Mouse (Mus musculus): ENCODE measurements around the gene Ubqln5. TPM values are rescaled to one million over a fixed set of nuclear protein-coding genes. Genes with fewer than 3 reads are reported as not detected.

Gene Ubqln5
- not detected in 2 replicates for polyA plus RNA-seq (2014; fragmentation: Nextera tagmentation; extraction: Ambion mirVana)

DNA sequence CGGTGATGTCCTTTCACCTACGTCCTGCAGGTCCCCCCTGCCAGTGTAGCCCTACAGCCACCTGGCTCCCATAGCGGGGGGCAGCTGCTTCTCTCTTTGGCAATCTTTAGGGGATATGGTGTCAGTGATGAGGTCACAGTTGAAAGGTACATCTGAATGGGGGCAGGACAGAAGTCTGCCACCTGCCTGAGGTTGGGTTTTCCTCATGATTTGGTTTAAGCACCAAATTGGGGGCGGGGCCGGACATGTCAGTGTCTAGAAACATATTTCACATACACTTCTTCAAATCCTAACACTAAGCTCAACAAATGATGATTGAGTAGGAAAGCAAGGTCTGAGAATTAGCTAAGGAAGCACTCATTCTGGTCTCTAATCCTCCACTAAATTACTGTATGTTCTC is at the start of gene Ubqln5:
Ubqln5 (minus strand) TSS at position 101 of the 400 bp plus-strand sequence.
- Histone ChIP-seq H3K9ac (ENCODE audit: low read length) (no peak within 1 kb of the TSS), H3K4me1 (ENCODE audit: control insufficient read depth in 2 of 2, insufficient read depth in 2 of 2, low read length in 2 of 2) (no peaks in the 10 kb centered on the region), H3K27ac (replicated peaks in 1 of 2; ENCODE audit: control insufficient read depth in 1 of 2, insufficient read depth in 1 of 2, low read depth in 2 of 2, low read length in 2 of 2) (no peak within 1 kb of the TSS), H3K4me3 (ENCODE audit: control insufficient read depth in 1 of 2, insufficient read depth in 1 of 2, low read depth in 1 of 2, low read length in 2 of 2) (no peak within 1 kb of the TSS), H3K36me3 (ENCODE audit: control insufficient read depth, insufficient read depth, low read length) (no peaks in the 10 kb centered on the region), H3K9me3 (ENCODE audit: control insufficient read depth, low read length) (no peaks in the 10 kb centered on the region), H3K4me2 (ENCODE audit: low read length) (no peak within 1 kb of the TSS), H3K27me3 (ENCODE audit: control insufficient read depth, insufficient read depth, low read length) (no peaks in the 10 kb centered on the region)
- no peak for ATAC-seq (ENCODE audit: insufficient number of reproducible peaks, insufficient read depth, low FRiP score, low read depth)
- 84% methylated on average over 5 of the region's 5 CpGs for WGBS

DNA sequence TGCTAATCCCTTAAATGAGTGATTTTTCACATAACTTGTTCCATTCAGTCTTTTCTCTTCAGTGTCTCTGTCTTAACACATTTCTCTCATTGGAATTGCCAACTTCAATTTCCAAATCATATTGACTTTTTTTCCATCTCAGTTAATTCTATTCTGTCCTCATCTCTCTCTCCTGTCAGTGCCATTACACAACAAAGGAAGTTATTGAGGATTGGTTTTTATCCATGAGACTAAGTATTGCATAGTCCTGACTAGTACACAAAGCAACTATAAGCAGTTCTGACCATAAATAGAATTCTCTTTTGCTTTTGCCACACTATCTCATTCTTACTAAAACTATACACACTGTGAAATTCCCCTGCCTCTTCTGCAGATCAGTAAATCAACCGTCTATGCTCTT is 49.4 kb upstream of the Ubqln5 start:
- H3K9me3 ChIP-seq (ENCODE audit: control insufficient read depth, low read length), result no peaks in the 10 kb centered on the region
- 78% methylated on average over 1 of the region's 1 CpGs for WGBS
- no peak overlapping the region for H3K4me2 ChIP-seq (ENCODE audit: low read length)
- H3K27me3 ChIP-seq (ENCODE audit: control insufficient read depth, insufficient read depth, low read length), result no peaks in the 10 kb centered on the region
- H3K27ac ChIP-seq (replicated peaks in 1 of 2; ENCODE audit: control insufficient read depth in 1 of 2, insufficient read depth in 1 of 2, low read depth in 2 of 2, low read length in 2 of 2), result no peak overlapping the region
- H3K9ac ChIP-seq (ENCODE audit: low read length), result no peak overlapping the region
- H3K36me3 ChIP-seq (ENCODE audit: control insufficient read depth, insufficient read depth, low read length), result no peaks in the 10 kb centered on the region
- ATAC-seq (ENCODE audit: insufficient number of reproducible peaks, insufficient read depth, low FRiP score, low read depth), result no peak
- H3K4me3 ChIP-seq (ENCODE audit: control insufficient read depth in 1 of 2, insufficient read depth in 1 of 2, low read depth in 1 of 2, low read length in 2 of 2), result no peak overlapping the region
- no peaks in the 10 kb centered on the region for H3K4me1 ChIP-seq (ENCODE audit: control insufficient read depth in 2 of 2, insufficient read depth in 2 of 2, low read length in 2 of 2)

DNA sequence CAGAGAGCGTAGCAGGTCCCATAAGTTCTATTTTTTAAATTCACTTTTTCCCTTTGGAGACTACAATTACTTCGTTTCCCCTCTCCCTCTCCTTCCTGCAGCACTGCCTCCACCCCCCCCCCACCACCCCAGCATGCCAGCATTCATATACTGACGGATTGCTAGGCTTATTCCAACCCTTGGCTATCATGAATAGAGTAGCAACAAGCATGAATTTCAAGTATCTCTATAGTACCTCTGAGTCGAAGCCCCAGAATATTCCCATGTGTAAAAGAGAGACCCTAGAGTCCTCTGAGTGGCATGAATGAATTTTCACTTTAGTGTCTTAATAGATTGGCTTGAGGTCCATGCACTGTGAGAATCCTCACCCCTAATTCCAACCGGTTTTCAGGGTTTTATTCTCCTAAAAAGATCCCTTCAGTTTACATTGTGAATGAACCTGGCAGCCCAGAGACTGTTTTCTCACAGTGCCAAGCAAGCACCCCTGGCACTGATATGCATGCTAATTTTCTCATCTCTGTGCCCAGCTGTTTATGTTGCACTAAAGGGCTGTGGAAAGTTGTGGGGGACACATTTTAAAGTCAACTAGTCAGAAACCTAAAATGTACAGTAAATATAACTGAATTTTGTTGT is 48.9 kb upstream of the Ubqln5 start:
- Histone ChIP-seq H3K4me3 (ENCODE audit: control insufficient read depth in 1 of 2, insufficient read depth in 1 of 2, low read depth in 1 of 2, low read length in 2 of 2) (no peak overlapping the region), H3K9me3 (ENCODE audit: control insufficient read depth, low read length) (no peaks in the 10 kb centered on the region), H3K36me3 (ENCODE audit: control insufficient read depth, insufficient read depth, low read length) (no peaks in the 10 kb centered on the region), H3K4me1 (ENCODE audit: control insufficient read depth in 2 of 2, insufficient read depth in 2 of 2, low read length in 2 of 2) (no peaks in the 10 kb centered on the region), H3K9ac (ENCODE audit: low read length) (no peak overlapping the region), H3K27ac (replicated peaks in 1 of 2; ENCODE audit: control insufficient read depth in 1 of 2, insufficient read depth in 1 of 2, low read depth in 2 of 2, low read length in 2 of 2) (no peak overlapping the region), H3K27me3 (ENCODE audit: control insufficient read depth, insufficient read depth, low read length) (no peaks in the 10 kb centered on the region), H3K4me2 (ENCODE audit: low read length) (no peak overlapping the region)
- WGBS, result 70% methylated on average over 5 of the region's 5 CpGs
- ATAC-seq (ENCODE audit: insufficient number of reproducible peaks, insufficient read depth, low FRiP score, low read depth), result no peak

DNA sequence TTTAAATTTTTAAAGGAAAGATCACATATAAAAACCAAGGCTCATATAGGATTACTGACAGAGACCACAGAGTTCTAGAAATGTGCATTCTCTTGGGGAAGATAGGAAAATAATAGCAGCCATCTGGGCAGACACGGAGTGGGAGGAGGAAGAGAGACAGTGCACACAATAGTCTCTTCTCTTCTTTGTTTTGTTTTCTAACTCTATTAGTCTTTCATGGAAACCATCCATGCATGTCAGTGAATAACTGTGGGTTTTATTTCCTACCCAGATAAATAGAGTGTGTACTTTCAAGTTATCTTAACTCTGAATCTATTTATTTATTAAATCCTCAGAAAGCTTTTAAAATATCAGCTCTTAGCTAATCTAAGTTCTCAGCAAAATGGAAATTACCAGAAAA is 45.5 kb upstream of the Ubqln5 start:
- 75% methylated on average over 1 of the region's 1 CpGs for WGBS
- no peak overlapping the region for H3K27ac ChIP-seq (replicated peaks in 1 of 2; ENCODE audit: control insufficient read depth in 1 of 2, insufficient read depth in 1 of 2, low read depth in 2 of 2, low read length in 2 of 2)
- H3K9ac ChIP-seq (ENCODE audit: low read length), result no peak overlapping the region
- no peak overlapping the region for H3K4me3 ChIP-seq (ENCODE audit: control insufficient read depth in 1 of 2, insufficient read depth in 1 of 2, low read depth in 1 of 2, low read length in 2 of 2)
- H3K36me3 ChIP-seq (ENCODE audit: control insufficient read depth, insufficient read depth, low read length), result no peaks in the 10 kb centered on the region
- H3K4me2 ChIP-seq (ENCODE audit: low read length), result no peak overlapping the region
- H3K9me3 ChIP-seq (ENCODE audit: control insufficient read depth, low read length), result no peaks in the 10 kb centered on the region
- H3K4me1 ChIP-seq (ENCODE audit: control insufficient read depth in 2 of 2, insufficient read depth in 2 of 2, low read length in 2 of 2), result no peaks in the 10 kb centered on the region
- ATAC-seq (ENCODE audit: insufficient number of reproducible peaks, insufficient read depth, low FRiP score, low read depth), result no peak
- no peaks in the 10 kb centered on the region for H3K27me3 ChIP-seq (ENCODE audit: control insufficient read depth, insufficient read depth, low read length)

DNA sequence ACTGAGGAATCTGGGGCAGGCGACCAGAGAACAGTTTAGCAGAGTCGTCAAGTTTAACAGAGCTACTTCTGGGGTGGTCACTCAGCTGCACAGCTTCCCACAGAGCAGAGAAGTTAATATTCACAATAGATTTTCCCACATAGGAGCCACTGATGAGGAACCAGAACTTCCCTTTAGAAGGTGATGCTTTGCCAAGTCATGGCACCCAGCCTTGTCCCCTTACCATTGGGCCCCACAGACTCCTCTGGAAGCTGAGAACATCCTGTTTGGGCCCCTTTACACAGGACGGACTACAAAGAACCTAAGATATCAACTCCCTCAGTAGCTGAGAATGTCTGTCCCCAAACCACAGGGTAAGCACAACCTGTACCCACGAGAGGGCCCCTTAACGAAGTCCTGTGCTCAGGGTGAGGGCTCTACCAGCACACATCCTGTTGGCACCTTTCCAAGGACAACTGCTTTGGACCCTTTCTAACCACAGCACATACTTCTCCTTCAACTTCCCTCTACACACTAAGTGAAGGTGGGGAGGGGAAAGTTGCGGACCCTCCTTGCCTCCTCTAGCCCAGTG is 40.1 kb upstream of the Ubqln5 start:
- WGBS, result 57% methylated on average over 6 of the region's 6 CpGs
- Histone ChIP-seq H3K36me3 (ENCODE audit: control insufficient read depth, insufficient read depth, low read length) (no peaks in the 10 kb centered on the region), H3K27ac (replicated peaks in 1 of 2; ENCODE audit: control insufficient read depth in 1 of 2, insufficient read depth in 1 of 2, low read depth in 2 of 2, low read length in 2 of 2) (no peak overlapping the region)

DNA sequence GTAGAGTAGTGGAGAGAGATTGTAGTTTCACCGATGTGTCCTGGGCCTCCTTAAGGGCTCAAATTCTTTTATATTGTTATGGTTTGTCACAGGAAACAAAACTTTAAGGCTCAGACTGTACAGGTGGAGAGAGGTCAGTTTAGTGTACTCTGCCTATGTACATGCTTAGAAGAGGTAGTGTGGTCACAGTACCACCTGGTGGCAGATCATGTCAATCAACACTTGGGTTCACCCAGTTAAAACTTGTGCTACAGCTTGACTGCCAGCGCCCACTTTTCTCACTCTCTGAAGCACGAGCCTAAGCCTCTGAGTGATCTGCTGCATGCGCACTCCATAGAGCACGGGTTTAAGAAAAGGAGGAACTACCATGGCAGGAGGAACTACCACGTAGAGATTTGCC is 37.5 kb upstream of the Ubqln5 start:
- H3K36me3 ChIP-seq (ENCODE audit: control insufficient read depth, insufficient read depth, low read length), result no peaks in the 10 kb centered on the region
- H3K4me3 ChIP-seq (ENCODE audit: control insufficient read depth in 1 of 2, insufficient read depth in 1 of 2, low read depth in 1 of 2, low read length in 2 of 2), result no peak overlapping the region
- 75% methylated on average over 6 of the region's 6 CpGs for WGBS
- H3K27me3 ChIP-seq (ENCODE audit: control insufficient read depth, insufficient read depth, low read length), result no peaks in the 10 kb centered on the region
- no peaks in the 10 kb centered on the region for H3K4me1 ChIP-seq (ENCODE audit: control insufficient read depth in 2 of 2, insufficient read depth in 2 of 2, low read length in 2 of 2)
- H3K27ac ChIP-seq (replicated peaks in 1 of 2; ENCODE audit: control insufficient read depth in 1 of 2, insufficient read depth in 1 of 2, low read depth in 2 of 2, low read length in 2 of 2), result no peak overlapping the region
- no peak overlapping the region for H3K4me2 ChIP-seq (ENCODE audit: low read length)
- no peak overlapping the region for H3K9ac ChIP-seq (ENCODE audit: low read length)
- H3K9me3 ChIP-seq (ENCODE audit: control insufficient read depth, low read length), result no peaks in the 10 kb centered on the region
- ATAC-seq (ENCODE audit: insufficient number of reproducible peaks, insufficient read depth, low FRiP score, low read depth), result no peak

More for the DNA sequence above, 40.1 kb upstream of the Ubqln5 start:
- no peak overlapping the region for H3K9ac ChIP-seq (ENCODE audit: low read length)
- no peak overlapping the region for H3K4me3 ChIP-seq (ENCODE audit: control insufficient read depth in 1 of 2, insufficient read depth in 1 of 2, low read depth in 1 of 2, low read length in 2 of 2)
- H3K4me1 ChIP-seq (ENCODE audit: control insufficient read depth in 2 of 2, insufficient read depth in 2 of 2, low read length in 2 of 2), result no peaks in the 10 kb centered on the region
- ATAC-seq (ENCODE audit: insufficient number of reproducible peaks, insufficient read depth, low FRiP score, low read depth), result no peak
- H3K9me3 ChIP-seq (ENCODE audit: control insufficient read depth, low read length), result no peaks in the 10 kb centered on the region
- H3K4me2 ChIP-seq (ENCODE audit: low read length), result no peak overlapping the region
- H3K27me3 ChIP-seq (ENCODE audit: control insufficient read depth, insufficient read depth, low read length), result no peaks in the 10 kb centered on the region

DNA sequence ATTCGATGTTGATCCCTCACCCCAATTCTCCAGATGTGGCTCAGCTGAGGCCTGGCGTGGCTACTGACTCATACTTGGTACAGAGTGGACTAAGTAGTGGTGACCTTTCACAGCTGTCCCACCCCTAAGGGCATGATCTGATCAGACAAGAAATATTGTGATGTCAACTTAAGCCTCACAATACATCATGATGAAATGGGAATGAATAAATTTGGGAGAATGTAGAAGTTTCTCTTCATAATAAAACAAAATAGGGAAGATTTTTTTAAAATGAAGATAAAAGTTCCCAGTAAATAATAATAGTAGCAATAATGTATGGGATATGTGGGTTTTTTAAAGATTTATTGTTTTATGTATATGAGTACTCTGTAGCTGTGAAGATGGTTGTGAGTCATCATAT is 20.8 kb upstream of the Ubqln5 start, which contains the start of gene Ubqlnl:
Ubqlnl (minus strand) TSS at position 101 of the 400 bp plus-strand sequence.
- no peak for ATAC-seq (ENCODE audit: insufficient number of reproducible peaks, insufficient read depth, low FRiP score, low read depth)
- H3K4me3 ChIP-seq (ENCODE audit: control insufficient read depth in 1 of 2, insufficient read depth in 1 of 2, low read depth in 1 of 2, low read length in 2 of 2), result no peak within 1 kb of the TSS
- no peaks in the 10 kb centered on the region for H3K36me3 ChIP-seq (ENCODE audit: control insufficient read depth, insufficient read depth, low read length)
- H3K4me1 ChIP-seq (ENCODE audit: control insufficient read depth in 2 of 2, insufficient read depth in 2 of 2, low read length in 2 of 2), result no peaks in the 10 kb centered on the region
- 79% methylated on average over 2 of the region's 2 CpGs for WGBS
- H3K4me2 ChIP-seq (ENCODE audit: low read length), result no peak within 1 kb of the TSS
- H3K27ac ChIP-seq (replicated peaks in 1 of 2; ENCODE audit: control insufficient read depth in 1 of 2, insufficient read depth in 1 of 2, low read depth in 2 of 2, low read length in 2 of 2), result no peak within 1 kb of the TSS
- no peaks in the 10 kb centered on the region for H3K27me3 ChIP-seq (ENCODE audit: control insufficient read depth, insufficient read depth, low read length)
- no peak within 1 kb of the TSS for H3K9ac ChIP-seq (ENCODE audit: low read length)
- no peaks in the 10 kb centered on the region for H3K9me3 ChIP-seq (ENCODE audit: control insufficient read depth, low read length)

DNA sequence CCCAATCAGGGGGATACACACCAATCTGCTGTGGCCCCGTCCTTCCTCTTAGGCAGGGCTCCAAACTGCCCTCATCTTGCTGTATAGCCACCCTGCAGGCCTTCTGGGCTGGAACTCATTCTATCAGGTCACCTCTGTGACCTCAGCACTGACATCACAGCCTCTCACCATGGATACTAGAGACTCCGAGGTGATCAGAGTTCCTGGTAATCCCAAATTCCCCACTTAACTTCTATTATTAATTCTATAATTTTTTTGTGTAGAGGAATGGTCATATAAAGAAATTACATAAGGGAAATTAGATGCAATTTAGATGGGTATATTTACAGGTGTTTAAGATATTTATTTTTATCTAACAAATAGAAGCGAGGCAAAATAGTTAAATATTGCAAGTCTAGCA is 13.6 kb upstream of the Ubqln5 start, which contains the start of gene Ubqln3:
Ubqln3 (minus strand) TSS at position 101 of the 400 bp plus-strand sequence.
- no peak for ATAC-seq (ENCODE audit: insufficient number of reproducible peaks, insufficient read depth, low FRiP score, low read depth)
- 71% methylated on average over 3 of the region's 3 CpGs for WGBS

More for the DNA sequence above, 13.6 kb upstream of the Ubqln5 start, which contains the start of gene Ubqln3:
- Histone ChIP-seq H3K36me3 (ENCODE audit: control insufficient read depth, insufficient read depth, low read length) (no peaks in the 10 kb centered on the region), H3K4me2 (ENCODE audit: low read length) (no peak within 1 kb of the TSS), H3K4me3 (ENCODE audit: control insufficient read depth in 1 of 2, insufficient read depth in 1 of 2, low read depth in 1 of 2, low read length in 2 of 2) (no peak within 1 kb of the TSS), H3K9ac (ENCODE audit: low read length) (no peak within 1 kb of the TSS), H3K27me3 (ENCODE audit: control insufficient read depth, insufficient read depth, low read length) (no peaks in the 10 kb centered on the region), H3K4me1 (ENCODE audit: control insufficient read depth in 2 of 2, insufficient read depth in 2 of 2, low read length in 2 of 2) (no peaks in the 10 kb centered on the region), H3K27ac (replicated peaks in 1 of 2; ENCODE audit: control insufficient read depth in 1 of 2, insufficient read depth in 1 of 2, low read depth in 2 of 2, low read length in 2 of 2) (no peak within 1 kb of the TSS), H3K9me3 (ENCODE audit: control insufficient read depth, low read length) (no peaks in the 10 kb centered on the region)
